Mouse (Mus musculus): ENCODE data around the gene Glul. TPM values are rescaled to one million over a fixed set of nuclear protein-coding genes. Genes with fewer than 3 reads are reported as not detected.

Gene Glul
- total and polyA plus RNA-seq, 3 experiments: 54.0 to 151 (median 151) TPM

- no peak for ATAC-seq (ENCODE audit: extremely low read depth, insufficient number of reproducible peaks, low FRiP score, poor library complexity, severe bottlenecking)
- TF ChIP-seq CTCF (IDR thresholded peaks at IDR 0.05; ENCODE audit: low read depth, low read length) (no peak), GATA2 (IDR thresholded peaks at IDR 0.05; ENCODE audit: borderline replicate concordance, low read depth, low read length) (no peak), POLR2AphosphoS5 (IDR thresholded peaks at IDR 0.05; ENCODE audit: insufficient replicate concordance, low read depth, low read length) (no peak), TAL1 (conservative IDR thresholded peaks at IDR 0.05; ENCODE audit: low read depth, low read length) (no peak), GATA1 (IDR thresholded peaks at IDR 0.05; ENCODE audit: borderline replicate concordance, low read length) (no peak)
- Histone ChIP-seq H3K36me3 (replicated peaks) (no peaks in the 10 kb centered on the region), H3K27me3 (ENCODE audit: insufficient read depth, low read length) (peaks cover 5% of the 10 kb centered on the region; the same call in 1 of the 2 replicates), H3K4me3 (ENCODE audit: low read depth, low read length) (no peak overlapping the region), H3K9me3 (replicated peaks) (no peaks in the 10 kb centered on the region), H3K4me1 (ENCODE audit: insufficient read depth, low read depth, low read length) (peaks cover 26% of the 10 kb centered on the region)
- DNase-seq (ENCODE audit: low spot score): no peak
Measured at GRCm38 (mm10) chr1:153918521-153919206, 18.9 kb downstream of the Glul start.

GRCm38 (mm10) chr1:153921642-153922041 is 21.9 kb downstream of the Glul start:
- Histone ChIP-seq H3K27me3 (ENCODE audit: insufficient read depth, low read length) (peaks cover 9% of the 10 kb centered on the region; the same call in 1 of the 2 replicates), H3K4me3 (ENCODE audit: low read depth, low read length) (no peak overlapping the region), H3K9me3 (replicated peaks) (no peaks in the 10 kb centered on the region), H3K4me1 (ENCODE audit: insufficient read depth, low read depth, low read length) (peaks cover 24% of the 10 kb centered on the region), H3K36me3 (replicated peaks) (no peaks in the 10 kb centered on the region)
- DNase-seq (ENCODE audit: low spot score) (no peak), ATAC-seq (ENCODE audit: extremely low read depth, insufficient number of reproducible peaks, low FRiP score, poor library complexity, severe bottlenecking) (no peak)
- TF ChIP-seq GATA2 (IDR thresholded peaks at IDR 0.05; ENCODE audit: borderline replicate concordance, low read depth, low read length) (no peak), GATA1 (IDR thresholded peaks at IDR 0.05; ENCODE audit: borderline replicate concordance, low read length) (no peak), TAL1 (conservative IDR thresholded peaks at IDR 0.05; ENCODE audit: low read depth, low read length) (no peak)

GRCm38 (mm10) chr1:153922571-153923021 is 22.9 kb downstream of the Glul start:
- DNase-seq (ENCODE audit: low spot score): no peak
- H3K9me3 ChIP-seq (replicated peaks): no peaks in the 10 kb centered on the region
- H3K4me3 ChIP-seq (ENCODE audit: low read depth, low read length): no peak overlapping the region
- peaks cover 24% of the 10 kb centered on the region for H3K4me1 ChIP-seq (ENCODE audit: insufficient read depth, low read depth, low read length)
- TF ChIP-seq CTCF (IDR thresholded peaks at IDR 0.05; ENCODE audit: low read depth, low read length): no peak
- no peak for TF ChIP-seq POLR2AphosphoS5 (IDR thresholded peaks at IDR 0.05; ENCODE audit: insufficient replicate concordance, low read depth, low read length)
- no peak for TF ChIP-seq TAL1 (conservative IDR thresholded peaks at IDR 0.05; ENCODE audit: low read depth, low read length)
- TF ChIP-seq GATA2 (IDR thresholded peaks at IDR 0.05; ENCODE audit: borderline replicate concordance, low read depth, low read length): no peak
- no peaks in the 10 kb centered on the region for H3K36me3 ChIP-seq (replicated peaks)
- ATAC-seq (ENCODE audit: extremely low read depth, insufficient number of reproducible peaks, low FRiP score, poor library complexity, severe bottlenecking): no peak
- peaks cover 11% of the 10 kb centered on the region for H3K27me3 ChIP-seq (ENCODE audit: insufficient read depth, low read length)

- Histone ChIP-seq H3K27me3 (ENCODE audit: insufficient read depth, low read length) (peaks cover 6% of the 10 kb centered on the region), H3K36me3 (replicated peaks) (no peaks in the 10 kb centered on the region), H3K4me3 (ENCODE audit: low read depth, low read length) (no peak overlapping the region), H3K9me3 (replicated peaks) (no peaks in the 10 kb centered on the region), H3K4me1 (ENCODE audit: insufficient read depth, low read depth, low read length) (peaks cover 16% of the 10 kb centered on the region)
- TF ChIP-seq POLR2AphosphoS5 (IDR thresholded peaks at IDR 0.05; ENCODE audit: insufficient replicate concordance, low read depth, low read length): no peak
- TF ChIP-seq GATA1 (IDR thresholded peaks at IDR 0.05; ENCODE audit: borderline replicate concordance, low read length): no peak
- TF ChIP-seq TAL1 (conservative IDR thresholded peaks at IDR 0.05; ENCODE audit: low read depth, low read length): no peak
- no peak for TF ChIP-seq GATA2 (IDR thresholded peaks at IDR 0.05; ENCODE audit: borderline replicate concordance, low read depth, low read length)
- no peak for TF ChIP-seq CTCF (IDR thresholded peaks at IDR 0.05; ENCODE audit: low read depth, low read length)
- DNase-seq (ENCODE audit: low spot score) (no peak), ATAC-seq (ENCODE audit: extremely low read depth, insufficient number of reproducible peaks, low FRiP score, poor library complexity, severe bottlenecking) (no peak)
Measured at GRCm38 (mm10) chr1:153924395-153925385, 24.9 kb downstream of the Glul start.

GRCm38 (mm10) chr1:153930431-153930830 is 30.7 kb downstream of the Glul start:
- TF ChIP-seq TAL1 (conservative IDR thresholded peaks at IDR 0.05; ENCODE audit: low read depth, low read length) (no peak), GATA1 (IDR thresholded peaks at IDR 0.05; ENCODE audit: borderline replicate concordance, low read length) (no peak), GATA2 (IDR thresholded peaks at IDR 0.05; ENCODE audit: borderline replicate concordance, low read depth, low read length) (no peak), CTCF (IDR thresholded peaks at IDR 0.05; ENCODE audit: low read depth, low read length) (no peak), POLR2AphosphoS5 (IDR thresholded peaks at IDR 0.05; ENCODE audit: insufficient replicate concordance, low read depth, low read length) (no peak)
- H3K4me1 ChIP-seq (ENCODE audit: insufficient read depth, low read depth, low read length): no peaks in the 10 kb centered on the region
- no peaks in the 10 kb centered on the region for H3K36me3 ChIP-seq (replicated peaks)
- peaks cover 8% of the 10 kb centered on the region for H3K27me3 ChIP-seq (ENCODE audit: insufficient read depth, low read length)
- H3K9me3 ChIP-seq (replicated peaks): no peaks in the 10 kb centered on the region
- ATAC-seq (ENCODE audit: extremely low read depth, insufficient number of reproducible peaks, low FRiP score, poor library complexity, severe bottlenecking) (no peak), DNase-seq (ENCODE audit: low spot score) (no peak)
- no peak overlapping the region for H3K4me3 ChIP-seq (ENCODE audit: low read depth, low read length)

- Histone ChIP-seq H3K27me3 (ENCODE audit: insufficient read depth, low read length) (peaks cover 2% of the 10 kb centered on the region; the same call in 1 of the 2 replicates), H3K36me3 (replicated peaks) (no peaks in the 10 kb centered on the region), H3K9me3 (replicated peaks) (peaks cover 3% of the 10 kb centered on the region; the same call in 1 of the 2 replicates), H3K4me3 (ENCODE audit: low read depth, low read length) (no peak overlapping the region), H3K4me1 (ENCODE audit: insufficient read depth, low read depth, low read length) (no peaks in the 10 kb centered on the region)
- ATAC-seq (ENCODE audit: extremely low read depth, insufficient number of reproducible peaks, low FRiP score, poor library complexity, severe bottlenecking) (no peak), DNase-seq (ENCODE audit: low spot score) (no peak)
- TF ChIP-seq TAL1 (conservative IDR thresholded peaks at IDR 0.05; ENCODE audit: low read depth, low read length) (no peak), CTCF (IDR thresholded peaks at IDR 0.05; ENCODE audit: low read depth, low read length) (no peak), GATA1 (IDR thresholded peaks at IDR 0.05; ENCODE audit: borderline replicate concordance, low read length) (no peak), GATA2 (IDR thresholded peaks at IDR 0.05; ENCODE audit: borderline replicate concordance, low read depth, low read length) (no peak), POLR2AphosphoS5 (IDR thresholded peaks at IDR 0.05; ENCODE audit: insufficient replicate concordance, low read depth, low read length) (no peak)
Measured at GRCm38 (mm10) chr1:153933772-153934171, 34.0 kb downstream of the Glul start.
